Mouse (Mus musculus) testis, adult 2 months (tissue): ENCODE data around the gene Zcchc2.

Experiments used
- CTCF ChIP-seq: fragments of 200-500 bp; IDR thresholded peaks from 2 replicates; pipeline ENCODE4 v1.5.1; 2012; ENCODE audit warnings: low read depth, mild to moderate bottlenecking, inconsistent platforms, low read length, moderate library complexity; ENCODE audit not compliant: control insufficient read depth, insufficient read depth, insufficient replicate concordance
- POLR2A ChIP-seq: fragments of 200-500 bp; IDR thresholded peaks from 2 replicates; pipeline ENCODE4 v1.6.1; 2012; ENCODE audit warnings: low read depth, mild to moderate bottlenecking, inconsistent platforms, low read length, moderate library complexity; ENCODE audit not compliant: control insufficient read depth

DNA sequence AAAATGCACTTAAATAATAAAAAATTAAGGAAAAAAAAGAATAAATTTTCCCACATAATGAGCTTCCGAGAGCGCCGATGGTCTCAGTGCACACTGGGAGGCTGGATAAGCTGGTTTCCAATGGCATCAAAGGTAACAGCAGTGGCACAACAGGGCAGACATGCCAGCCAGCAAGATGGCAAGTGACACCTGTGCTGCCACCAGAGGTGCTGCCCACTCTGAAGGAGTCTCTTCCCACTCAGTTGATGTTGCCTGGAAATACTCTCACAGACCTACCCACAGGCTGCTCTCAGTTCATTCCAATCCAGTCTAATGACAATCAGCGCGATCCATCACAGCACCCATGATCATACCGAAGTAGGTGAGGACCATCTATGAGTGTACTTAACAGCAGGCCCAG lies 58.8 kb downstream of the Zcchc2 start:
- TF ChIP-seq CTCF = no peak
- TF ChIP-seq POLR2A = no peak
